Mouse (Mus musculus) ES-Bruce4 (cell line): ENCODE measurements around the gene Vmn1r57. TPM values are rescaled to one million over a fixed set of nuclear protein-coding genes. Genes with fewer than 3 reads are reported as not detected.
"Not testable (repeated sequence)": the region's sequence is repeated elsewhere in the genome, so short reads cannot be mapped to it uniquely, and the experiment has no call there.

ENCODE experiments used
- H3K27ac ChIP-seq: 2 replicates; pipeline ENCODE4 v1.5.1; 2012; ENCODE audit warnings: low read length, inconsistent platforms; ENCODE audit not compliant: insufficient read depth
- H3K27me3 ChIP-seq: 2 replicates; pipeline ENCODE4 v1.6.1; 2012; ENCODE audit warnings: mild to moderate bottlenecking, low read length, inconsistent platforms; ENCODE audit not compliant: control insufficient read depth, poor library complexity, insufficient read depth, severe bottlenecking
- H3K36me3 ChIP-seq: 2 replicates; pipeline ENCODE4 v1.6.1; 2012; ENCODE audit warnings: inconsistent platforms, mild to moderate bottlenecking, low read length, moderate library complexity; ENCODE audit not compliant: control insufficient read depth, poor library complexity, insufficient read depth, severe bottlenecking
- H3K4me1 ChIP-seq: one replicate; pipeline ENCODE4 v1.8.1; 2011; ENCODE audit warnings: low read length; ENCODE audit not compliant: control insufficient read depth, insufficient read depth
- H3K4me3 ChIP-seq: 2 replicates; pipeline ENCODE4 v1.5.1; 2011; ENCODE audit warnings: low read depth, mild to moderate bottlenecking, low read length
- H3K9ac ChIP-seq: 2 replicates; pipeline ENCODE4 v1.6.1; 2012; ENCODE audit warnings: low read depth, mild to moderate bottlenecking, inconsistent platforms; ENCODE audit not compliant: poor library complexity, severe bottlenecking
- H3K9me3 ChIP-seq: replicated peaks from 2 replicates; pipeline ENCODE4 v1.6.1; 2012; ENCODE audit warnings: mild to moderate bottlenecking, low read length, inconsistent platforms; ENCODE audit not compliant: control insufficient read depth, poor library complexity, insufficient read depth, severe bottlenecking
- CTCF ChIP-seq: IDR thresholded peaks from one replicate; pipeline ENCODE4 v1.8.1; 2011; ENCODE audit warnings: low read depth, low read length
- EP300 ChIP-seq: IDR thresholded peaks from 2 replicates; pipeline ENCODE4 v1.6.1; 2011; ENCODE audit warnings: low read depth, low read length; ENCODE audit not compliant: insufficient read depth
- POLR2A ChIP-seq: IDR thresholded peaks from one replicate; pipeline ENCODE4 v1.8.1; 2011; ENCODE audit warnings: low read length; ENCODE audit not compliant: insufficient read depth
- polyA plus RNA-seq: library from polyadenylated mRNA; stranded (reverse); fragments of >200 nt; gene quantifications from 2 replicates; pipeline ENCODE4 v1.2.4, GENCODE M21; 2011; ENCODE audit warnings: low read depth; ENCODE audit not compliant: missing spikeins, insufficient read depth, insufficient read length

Vmn1r57 gene
- polyA plus RNA-seq: not detected in 2 replicates

DNA sequence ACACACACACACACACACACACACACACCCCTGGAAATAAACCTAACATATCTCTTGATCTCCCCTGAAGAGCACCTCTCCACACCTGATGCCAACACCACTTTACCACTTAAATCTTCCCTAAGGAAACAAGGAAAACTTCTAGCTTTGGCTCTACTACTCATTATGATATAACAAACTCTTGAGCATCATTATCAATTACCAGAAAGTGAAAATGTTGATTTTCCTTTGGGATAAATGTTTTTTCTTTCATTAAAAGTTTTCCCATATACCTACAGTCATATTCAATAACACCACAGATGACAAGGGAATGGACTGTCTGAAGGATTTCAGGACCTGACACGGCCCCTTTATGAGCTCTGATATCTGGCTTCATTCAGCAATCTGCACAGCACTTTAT is at the start of gene Vmn1r57:
TSS of gene Vmn1r57 (plus strand) at position 301 of the 400 bp plus-strand sequence.
- not testable (repeated sequence) for H3K4me1 ChIP-seq, H3K9me3 ChIP-seq, H3K27ac ChIP-seq, H3K36me3 ChIP-seq, H3K4me3 ChIP-seq, H3K9ac ChIP-seq, H3K27me3 ChIP-seq

DNA sequence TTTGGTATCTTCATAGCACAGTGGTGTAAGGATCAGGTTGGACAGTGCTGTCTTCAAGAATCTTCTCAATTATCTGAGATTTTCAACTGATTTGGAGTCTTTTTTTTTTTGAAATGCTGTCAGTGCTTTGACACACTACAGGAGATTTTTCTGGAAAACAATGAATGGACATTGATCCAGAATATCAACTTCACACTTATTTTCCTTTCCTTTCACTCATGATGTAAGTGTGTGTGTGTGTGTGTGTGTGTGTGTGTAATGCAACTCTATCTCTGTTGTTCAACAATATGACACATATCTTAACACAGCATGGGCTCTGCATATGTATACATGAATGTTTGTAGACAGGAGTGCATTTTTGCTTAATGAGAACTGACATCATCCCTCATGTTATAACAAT is 21.6 kb upstream of the Vmn1r57 start, which contains the start of gene Vmn1r56:
TSS of gene Vmn1r56 (minus strand) at position 101 of the 400 bp plus-strand sequence.
- not testable (repeated sequence) for H3K9ac ChIP-seq, H3K4me1 ChIP-seq, H3K27ac ChIP-seq, H3K4me3 ChIP-seq, H3K9me3 ChIP-seq, H3K27me3 ChIP-seq, H3K36me3 ChIP-seq

DNA sequence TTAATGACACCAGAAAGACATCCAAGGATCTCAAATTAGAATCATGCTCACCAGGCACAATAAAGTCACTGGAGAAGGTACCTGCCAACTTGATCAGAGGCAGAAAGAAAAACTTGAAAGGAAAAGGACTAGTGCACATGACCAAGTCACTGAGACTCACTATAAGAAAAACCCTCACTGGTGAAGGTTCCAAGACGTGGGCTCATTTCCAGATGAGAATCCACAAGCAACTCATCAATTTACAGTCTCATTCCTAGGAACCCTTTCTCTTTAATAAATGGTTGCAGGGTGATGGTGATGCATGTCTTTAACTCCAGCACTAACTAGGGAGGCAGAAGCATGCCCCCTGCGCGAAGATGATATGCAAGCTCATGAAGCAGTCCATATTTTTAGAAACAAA is 44.8 kb downstream of the Vmn1r57 start:
- Histone ChIP-seq H3K27me3 (no peaks in the 10 kb centered on the region), H3K4me1 (no peaks in the 10 kb centered on the region), H3K27ac (no peak overlapping the region), H3K9ac (no peak overlapping the region), H3K9me3 (no peaks in the 10 kb centered on the region), H3K36me3 (no peaks in the 10 kb centered on the region), H3K4me3 (no peak overlapping the region)
- TF ChIP-seq EP300 (no peak), CTCF (no peak), POLR2A (no peak)

Other genes with a start within 250 kb of the Vmn1r57 start
- gene Sbk3, start 247.3 kb upstream of the Vmn1r57 start, polyA plus RNA-seq: 0.25 and 0.55 TPM in 2 replicates
- 7.6 and 10.9 TPM in 2 replicates for gene Zfp579, start 222.3 kb upstream of the Vmn1r57 start, polyA plus RNA-seq
- gene Zfp524, start 204.1 kb upstream of the Vmn1r57 start, polyA plus RNA-seq: 2.5 and 4.7 TPM in 2 replicates
- 43.2 and 57.0 TPM in 2 replicates for gene Fiz1, start 203.8 kb upstream of the Vmn1r57 start, polyA plus RNA-seq
- not detected in 2 replicates for gene Gm44973, start 203.0 kb upstream of the Vmn1r57 start, polyA plus RNA-seq
- 23.0 and 24.7 TPM in 2 replicates for gene Zfp865, start 198.1 kb upstream of the Vmn1r57 start, polyA plus RNA-seq
- 5.6 and 5.7 TPM in 2 replicates for gene Ccdc106, start 197.9 kb upstream of the Vmn1r57 start, polyA plus RNA-seq
- 1.9 TPM in 1 of 2 replicates, not detected in the other for gene 4632433K11Rik, start 184.4 kb upstream of the Vmn1r57 start, polyA plus RNA-seq
- 0.30 TPM in 1 of 2 replicates, not detected in the other for gene Zfp784, start 180.0 kb upstream of the Vmn1r57 start, polyA plus RNA-seq
- 14.0 and 16.0 TPM in 2 replicates for gene Zfp580, start 167.0 kb upstream of the Vmn1r57 start, polyA plus RNA-seq
- gene U2af2, start 156.3 kb upstream of the Vmn1r57 start, polyA plus RNA-seq: 236 and 262 TPM in 2 replicates
- 68.8 and 69.1 TPM in 2 replicates for gene Epn1, start 138.3 kb upstream of the Vmn1r57 start, polyA plus RNA-seq
- not detected in 2 replicates for gene Rfpl4, start 101.5 kb upstream of the Vmn1r57 start, polyA plus RNA-seq
- gene Rasl2-9, start 92.5 kb upstream of the Vmn1r57 start, polyA plus RNA-seq: 0.90 and 1.3 TPM in 2 replicates
- gene Vmn1r55, start 68.8 kb upstream of the Vmn1r57 start, polyA plus RNA-seq: 0.06 TPM in 2 replicates
- not detected in 2 replicates for gene Vmn1r56, start 21.7 kb upstream of the Vmn1r57 start, polyA plus RNA-seq
- not detected in 2 replicates for gene Gm5065, start 132.0 kb downstream of the Vmn1r57 start, polyA plus RNA-seq
- not detected in 2 replicates for gene Nlrp2, start 132.5 kb downstream of the Vmn1r57 start, polyA plus RNA-seq
- not detected in 2 replicates for gene Vmn1r58, start 194.9 kb downstream of the Vmn1r57 start, polyA plus RNA-seq
- gene Vmn1r59, start 238.3 kb downstream of the Vmn1r57 start, polyA plus RNA-seq: not detected in 2 replicates